Mouse (Mus musculus): ENCODE measurements around the gene Naa30. TPM values are rescaled to one million over a fixed set of nuclear protein-coding genes. Genes with fewer than 3 reads are reported as not detected.

The Naa30 gene
- polyA plus RNA-seq, 1 experiment, result 3.1 TPM

DNA sequence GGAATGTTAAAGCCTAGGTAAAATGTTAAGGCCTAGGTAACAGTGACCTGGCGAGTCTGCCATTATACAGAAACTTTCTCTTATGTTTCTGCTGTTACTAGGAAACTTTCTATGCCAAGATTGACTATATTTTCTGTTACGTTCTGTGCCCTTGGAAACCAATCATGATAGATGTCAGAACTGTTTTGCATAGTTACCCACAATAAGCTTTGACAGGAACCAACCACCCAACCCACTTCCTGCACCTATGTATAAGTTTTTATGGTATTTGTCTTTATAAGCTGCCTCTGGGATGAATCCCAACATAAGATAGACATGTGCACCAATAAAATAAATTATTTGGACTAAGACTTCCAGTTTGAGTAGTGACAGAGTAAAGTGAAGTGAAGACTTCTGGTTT is 49.7 kb downstream of the Naa30 start:
- no peaks in the 10 kb centered on the region for H3K9me3 ChIP-seq
- H3K4me3 ChIP-seq (replicated peaks), result no peak overlapping the region
- no peaks in the 10 kb centered on the region for H3K36me3 ChIP-seq (replicated peaks; ENCODE audit: low read length)
- no peak for TF ChIP-seq GATA1 (IDR thresholded peaks at IDR 0.05; ENCODE audit: borderline replicate concordance, low read length)
- TF ChIP-seq FLI1 (IDR thresholded peaks at IDR 0.05; ENCODE audit: low read length), result no peak
- no peaks in the 10 kb centered on the region for H3K27me3 ChIP-seq (replicated peaks)
- H3K4me1 ChIP-seq, result no peaks in the 10 kb centered on the region; the same call in 1 of the 2 replicates

DNA sequence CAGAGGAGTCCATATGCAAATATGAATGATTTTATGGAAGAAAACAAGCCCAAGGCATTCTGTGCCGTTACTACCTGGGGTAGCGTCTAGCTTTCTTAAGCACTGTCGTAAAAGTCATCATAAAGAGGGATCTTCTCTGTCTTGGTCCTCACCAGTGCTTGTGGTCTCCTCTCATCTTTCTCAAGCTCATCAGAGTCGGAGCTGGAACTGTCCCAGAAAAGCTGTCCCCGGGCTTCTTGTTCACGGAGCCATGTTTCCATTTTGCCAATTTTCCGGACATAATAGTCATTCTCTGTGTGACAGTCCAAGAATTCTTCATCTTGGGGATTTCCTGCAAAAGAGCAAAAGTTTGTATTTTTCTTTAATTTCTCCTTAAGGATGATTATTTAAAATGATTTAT is 54.4 kb downstream of the Naa30 start:
- Histone ChIP-seq H3K36me3 (replicated peaks; ENCODE audit: low read length) (no peaks in the 10 kb centered on the region), H3K4me3 (replicated peaks) (no peak overlapping the region), H3K9me3 (peaks cover 5% of the 10 kb centered on the region; the same call in 1 of the 2 replicates), H3K4me1 (no peaks in the 10 kb centered on the region; the same call in 1 of the 2 replicates), H3K27me3 (replicated peaks) (no peaks in the 10 kb centered on the region)
- TF ChIP-seq GATA1 (IDR thresholded peaks at IDR 0.05; ENCODE audit: borderline replicate concordance, low read length), result no peak
- TF ChIP-seq FLI1 (IDR thresholded peaks at IDR 0.05; ENCODE audit: low read length), result no peak

DNA sequence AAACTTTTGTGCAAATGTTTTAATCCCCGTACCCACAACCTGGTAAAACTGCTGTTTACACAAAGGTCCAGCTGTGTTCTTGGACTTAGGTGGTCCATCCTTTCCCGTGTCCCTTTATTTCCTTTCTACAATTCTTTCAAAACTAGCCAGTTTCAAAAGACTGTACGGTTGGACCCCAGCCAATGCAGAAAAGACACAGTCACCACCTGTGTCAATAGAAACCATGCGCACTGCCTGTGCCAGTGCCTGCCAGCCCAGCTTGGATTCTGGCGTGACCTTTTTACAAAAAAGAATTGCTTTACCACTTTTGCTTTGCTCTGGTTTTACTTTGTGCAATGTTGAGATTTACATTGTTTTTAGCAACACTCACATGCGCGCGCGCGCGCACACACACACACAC is 55.0 kb downstream of the Naa30 start:
- Histone ChIP-seq H3K9me3 (peaks cover 5% of the 10 kb centered on the region; the same call in 1 of the 2 replicates), H3K4me3 (replicated peaks) (no peak overlapping the region), H3K36me3 (replicated peaks; ENCODE audit: low read length) (no peaks in the 10 kb centered on the region), H3K27me3 (replicated peaks) (no peaks in the 10 kb centered on the region), H3K4me1 (no peaks in the 10 kb centered on the region; the same call in 1 of the 2 replicates)
- TF ChIP-seq GATA1 (IDR thresholded peaks at IDR 0.05; ENCODE audit: borderline replicate concordance, low read length) (no peak), FLI1 (IDR thresholded peaks at IDR 0.05; ENCODE audit: low read length) (no peak)

DNA sequence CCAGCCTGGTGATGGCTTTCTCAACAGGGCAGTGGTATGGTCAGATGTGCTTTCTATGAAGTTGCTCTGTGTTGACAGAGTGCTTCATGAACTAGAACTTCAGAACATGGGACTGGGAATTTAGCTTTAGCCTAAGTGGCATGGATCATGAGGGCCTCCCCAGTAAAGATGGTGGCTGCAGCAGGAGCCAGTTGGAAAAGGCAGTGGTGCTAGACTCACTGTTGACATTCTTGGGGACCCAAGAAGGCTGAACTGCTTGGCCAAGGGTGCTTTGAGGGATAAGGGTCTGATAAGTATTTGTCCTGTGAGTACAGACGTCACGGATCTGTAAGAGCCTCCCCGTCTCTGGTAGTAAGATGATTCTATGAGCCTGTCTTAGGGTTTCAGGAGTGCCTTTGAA is 59.8 kb downstream of the Naa30 start:
- Histone ChIP-seq H3K4me1 (peaks cover 9% of the 10 kb centered on the region), H3K36me3 (replicated peaks; ENCODE audit: low read length) (no peaks in the 10 kb centered on the region), H3K27me3 (replicated peaks) (no peaks in the 10 kb centered on the region), H3K4me3 (replicated peaks) (no peak overlapping the region), H3K9me3 (peaks cover 5% of the 10 kb centered on the region; the same call in 1 of the 2 replicates)
- TF ChIP-seq FLI1 (IDR thresholded peaks at IDR 0.05; ENCODE audit: low read length), result no peak
- TF ChIP-seq GATA1 (IDR thresholded peaks at IDR 0.05; ENCODE audit: borderline replicate concordance, low read length), result no peak

DNA sequence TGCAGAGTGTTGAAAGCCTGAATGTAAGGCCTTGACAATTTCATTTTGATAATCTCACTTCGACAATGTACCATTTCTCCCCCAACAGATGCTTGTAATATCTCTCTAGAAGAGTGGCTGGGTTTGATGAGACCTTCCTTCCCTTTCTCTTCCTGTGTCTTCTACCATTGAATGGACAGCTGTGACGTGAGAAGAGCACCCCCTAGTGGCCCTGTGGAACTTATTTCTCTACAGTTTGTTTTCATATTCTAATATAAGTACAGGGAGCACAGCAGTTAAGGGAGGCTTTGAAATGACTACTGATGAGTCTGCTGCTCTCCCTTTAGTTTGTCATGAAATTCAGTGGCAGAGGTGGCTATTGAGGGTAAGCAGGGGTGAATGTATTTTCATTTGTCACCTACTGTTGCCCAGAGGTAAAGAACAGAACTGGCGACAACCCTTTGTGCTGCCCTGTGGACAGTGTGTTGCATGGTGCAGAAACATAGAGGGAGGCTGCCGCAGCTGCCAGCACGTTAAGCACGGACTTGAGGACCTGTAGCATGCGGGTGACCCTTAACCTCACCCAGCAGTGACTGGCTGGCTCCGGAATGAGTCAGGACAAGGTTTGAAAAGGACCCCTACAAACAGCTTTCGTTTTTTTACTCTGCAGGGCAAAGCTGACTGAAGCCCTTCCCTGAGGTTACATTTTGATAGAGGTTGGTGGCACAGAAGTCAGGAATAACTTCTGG is 62.9 kb downstream of the Naa30 start:
- peak overlapping the region; percentile 78 for H3K4me3 ChIP-seq (replicated peaks)
- no peaks in the 10 kb centered on the region for H3K9me3 ChIP-seq
- TF ChIP-seq GATA1 (IDR thresholded peaks at IDR 0.05; ENCODE audit: borderline replicate concordance, low read length) (no peak), FLI1 (IDR thresholded peaks at IDR 0.05; ENCODE audit: low read length) (no peak)
- H3K4me1 ChIP-seq, result peaks cover 9% of the 10 kb centered on the region
- no peaks in the 10 kb centered on the region for H3K36me3 ChIP-seq (replicated peaks; ENCODE audit: low read length)
- H3K27me3 ChIP-seq (replicated peaks), result no peaks in the 10 kb centered on the region

DNA sequence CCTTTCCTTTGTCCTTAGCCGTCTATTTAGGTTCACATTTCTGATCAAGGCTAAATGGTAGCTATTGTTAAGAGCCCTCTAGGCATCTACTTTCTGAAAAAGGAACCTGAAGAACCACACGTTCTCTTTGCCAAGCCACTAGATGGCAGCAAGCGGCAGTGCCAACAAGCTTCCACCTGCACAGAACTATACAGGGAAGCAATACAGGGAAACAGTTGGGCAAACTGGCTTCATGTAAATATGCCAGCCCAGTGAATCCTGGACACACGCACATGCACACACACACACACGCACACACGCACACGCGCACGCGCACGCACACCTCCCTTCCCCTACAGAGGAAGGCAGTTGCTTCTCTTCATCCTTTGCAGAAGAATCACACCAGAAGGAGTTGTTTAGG is 66.2 kb downstream of the Naa30 start:
- Histone ChIP-seq H3K4me3 (replicated peaks) (peak overlapping the region; percentile 53), H3K4me1 (peaks cover 9% of the 10 kb centered on the region), H3K36me3 (replicated peaks; ENCODE audit: low read length) (no peaks in the 10 kb centered on the region), H3K27me3 (replicated peaks) (peaks cover 2% of the 10 kb centered on the region), H3K9me3 (no peaks in the 10 kb centered on the region)
- TF ChIP-seq GATA1 (IDR thresholded peaks at IDR 0.05; ENCODE audit: borderline replicate concordance, low read length) (no peak), FLI1 (IDR thresholded peaks at IDR 0.05; ENCODE audit: low read length) (no peak)

Other genes with a start within 250 kb of the Naa30 start
- 0.39 and 1.2 TPM in 2 replicates for gene Ap5m1, start 106.1 kb upstream of the Naa30 start, polyA plus RNA-seq (2012; ENCODE audit: insufficient read depth, low replicate concordance)
- 0.84 and 3.3 TPM in 2 replicates for gene Exoc5, start 105.6 kb upstream of the Naa30 start, polyA plus RNA-seq (2012; ENCODE audit: insufficient read depth, low replicate concordance)
- not detected in 2 replicates for gene ccdc198, start 73.2 kb downstream of the Naa30 start, polyA plus RNA-seq (2012; ENCODE audit: insufficient read depth, low replicate concordance)

Measured in megakaryocyte, embryonic 14.5 days (primary cell).